Mouse (Mus musculus): ENCODE measurements at regions not wholly inside any gene's neighbourhood (a gene's known extent, or its start where the extent isn't known, plus 50 kb on each side); places are given as distances from the start of the nearest gene placed in this dataset.
A peak's percentile ranks its signal among the peaks of the same experiment; 100 is the strongest.

DNA sequence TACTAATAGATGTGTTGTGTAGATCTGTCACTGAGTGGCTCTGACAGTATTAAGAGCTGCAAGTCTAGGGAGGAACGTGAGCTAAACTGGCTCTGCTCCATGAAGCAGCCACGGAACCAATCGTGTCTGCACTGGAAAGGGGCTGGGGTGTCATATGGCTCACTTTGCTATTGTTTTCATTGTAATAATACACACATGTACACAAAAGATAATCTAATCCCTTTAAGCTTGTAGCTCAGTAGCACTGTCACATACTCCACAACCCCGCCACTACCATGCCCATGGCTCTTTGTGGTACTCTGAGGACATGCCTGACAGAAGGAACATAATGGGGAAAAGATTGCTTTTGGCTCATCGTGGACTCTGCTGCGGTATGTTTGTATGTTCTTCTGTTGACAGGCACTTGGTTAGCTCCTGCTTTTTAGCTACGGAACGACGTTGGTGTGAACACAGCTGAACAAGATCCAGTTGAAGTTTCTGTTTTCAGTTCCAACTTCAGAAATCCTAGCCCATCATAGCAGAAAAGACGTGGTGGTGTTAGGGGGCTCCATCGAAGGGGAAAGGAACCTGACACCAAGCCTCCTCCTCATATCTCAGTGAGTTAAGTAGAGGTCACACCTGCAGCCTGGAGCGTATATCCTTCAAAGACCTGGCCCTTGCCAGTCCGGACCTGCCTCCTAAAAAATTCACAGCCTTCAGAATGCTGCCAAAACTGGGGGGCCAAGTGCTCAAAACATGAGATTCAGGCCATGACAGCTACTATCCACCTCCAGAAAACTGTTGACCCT lies 159.6 kb upstream of the Fam19a5 start:
- Histone ChIP-seq H3K9ac (replicated peaks; ENCODE audit: low read length, poor library complexity, severe bottlenecking) (no peak overlapping the region), H3K27me3 (ENCODE audit: insufficient read depth, low read length) (no peaks in the 10 kb centered on the region), H3K36me3 (ENCODE audit: insufficient read depth, low read length) (no peaks in the 10 kb centered on the region), H3K4me1 (ENCODE audit: insufficient read depth, low read length) (no peaks in the 10 kb centered on the region), H3K9me3 (ENCODE audit: low read length) (no peaks in the 10 kb centered on the region), H3K27ac (ENCODE audit: low read depth, low read length) (no peak overlapping the region), H3K4me2 (ENCODE audit: low read depth, low read length, poor library complexity, severe bottlenecking) (no peak overlapping the region), H3K4me3 (ENCODE audit: low read depth, low read length) (no peak overlapping the region)
- WGBS = 60% methylated on average over 13 of the region's 13 CpGs
- DNase-seq (ENCODE audit: low spot score) (peak; percentile 42), ATAC-seq (ENCODE audit: low FRiP score) (no peak)
- no peak for TF ChIP-seq CTCF (IDR thresholded peaks at IDR 0.05)

DNA sequence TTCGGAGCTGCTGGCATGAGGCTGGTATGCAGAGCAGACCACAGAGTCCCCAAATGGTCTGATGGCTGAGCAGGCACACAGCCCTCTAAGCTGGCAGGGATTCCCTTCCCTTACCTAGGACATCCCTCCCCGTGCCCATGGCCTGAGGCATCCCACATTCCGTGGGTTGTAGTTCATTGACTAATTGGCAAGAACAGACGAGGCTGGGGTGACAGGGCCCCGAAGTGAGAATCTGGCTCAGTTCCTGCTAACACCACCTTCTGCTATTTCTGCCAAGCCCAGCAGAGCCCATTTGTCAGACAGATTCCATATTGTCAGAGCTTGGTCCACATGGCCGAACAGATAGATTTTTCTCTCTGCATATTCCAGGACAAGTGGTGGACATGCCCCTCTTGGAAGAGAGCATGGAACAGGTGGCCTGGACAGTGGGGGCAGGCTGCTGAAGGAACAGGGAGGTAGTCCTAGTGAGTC lies 157.6 kb upstream of the Fam19a5 start:
- DNase-seq (ENCODE audit: low spot score) = peak; percentile 72
- no peak for ATAC-seq (ENCODE audit: low FRiP score)
- no peaks in the 10 kb centered on the region for H3K36me3 ChIP-seq (ENCODE audit: insufficient read depth, low read length)

GRCm38 (mm10) chr15:87391395-87391794 lies 152.7 kb upstream of the Fam19a5 start:
- no peaks in the 10 kb centered on the region for H3K9me3 ChIP-seq (ENCODE audit: low read length)
- no peak for ATAC-seq (ENCODE audit: low FRiP score)
- H3K4me1 ChIP-seq (ENCODE audit: insufficient read depth, low read length) = no peaks in the 10 kb centered on the region; the same call in 1 of the 2 replicates
- H3K27ac ChIP-seq (ENCODE audit: low read depth, low read length) = no peak overlapping the region
- no peak overlapping the region for H3K4me2 ChIP-seq (ENCODE audit: low read depth, low read length, poor library complexity, severe bottlenecking)
- no peaks in the 10 kb centered on the region for H3K27me3 ChIP-seq (ENCODE audit: insufficient read depth, low read length)
- no peaks in the 10 kb centered on the region for H3K36me3 ChIP-seq (ENCODE audit: insufficient read depth, low read length)
- DNase-seq (ENCODE audit: low spot score) = no peak
- no peak overlapping the region for H3K9ac ChIP-seq (replicated peaks; ENCODE audit: low read length, poor library complexity, severe bottlenecking)
- no peak overlapping the region for H3K4me3 ChIP-seq (ENCODE audit: low read depth, low read length)
- TF ChIP-seq CTCF (IDR thresholded peaks at IDR 0.05) = no peak
- WGBS = 36% methylated on average over 8 of the region's 8 CpGs

More for the DNA sequence above, 157.6 kb upstream of the Fam19a5 start:
- Histone ChIP-seq H3K4me2 (ENCODE audit: low read depth, low read length, poor library complexity, severe bottlenecking) (no peak overlapping the region), H3K4me1 (ENCODE audit: insufficient read depth, low read length) (no peaks in the 10 kb centered on the region; the same call in 1 of the 2 replicates), H3K27me3 (ENCODE audit: insufficient read depth, low read length) (no peaks in the 10 kb centered on the region), H3K9ac (replicated peaks; ENCODE audit: low read length, poor library complexity, severe bottlenecking) (no peak overlapping the region), H3K4me3 (ENCODE audit: low read depth, low read length) (no peak overlapping the region), H3K27ac (ENCODE audit: low read depth, low read length) (no peak overlapping the region), H3K9me3 (ENCODE audit: low read length) (no peaks in the 10 kb centered on the region)
- 86% methylated on average over 6 of the region's 6 CpGs for WGBS
- TF ChIP-seq CTCF (IDR thresholded peaks at IDR 0.05) = no peak

DNA sequence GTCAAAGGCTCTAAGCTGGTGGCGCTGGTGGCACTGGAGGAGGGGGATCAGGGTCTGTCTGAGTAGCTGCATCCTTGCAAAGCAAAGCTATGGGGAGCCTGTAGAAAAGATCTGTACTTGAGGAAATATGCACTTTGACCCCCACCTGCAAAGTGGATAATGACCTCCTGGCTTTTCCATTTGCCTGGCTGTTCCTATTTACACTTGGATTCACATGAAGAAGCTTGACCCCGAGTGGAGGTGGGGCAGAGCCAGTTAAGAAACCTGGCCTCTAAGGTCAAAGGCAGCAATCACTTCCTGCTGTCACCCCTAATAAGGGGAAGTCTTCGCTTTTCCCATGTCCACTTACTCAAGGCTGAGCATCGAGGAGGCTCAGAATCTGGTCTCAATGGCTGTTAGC lies 145.7 kb upstream of the Fam19a5 start:
- no peaks in the 10 kb centered on the region for H3K27me3 ChIP-seq (ENCODE audit: insufficient read depth, low read length)
- no peak for TF ChIP-seq CTCF (IDR thresholded peaks at IDR 0.05)
- no peaks in the 10 kb centered on the region for H3K4me1 ChIP-seq (ENCODE audit: insufficient read depth, low read length)
- no peak for DNase-seq (ENCODE audit: low spot score)
- H3K9ac ChIP-seq (replicated peaks; ENCODE audit: low read length, poor library complexity, severe bottlenecking) = no peak overlapping the region
- no peak overlapping the region for H3K27ac ChIP-seq (ENCODE audit: low read depth, low read length)
- H3K4me3 ChIP-seq (ENCODE audit: low read depth, low read length) = no peak overlapping the region
- H3K36me3 ChIP-seq (ENCODE audit: insufficient read depth, low read length) = no peaks in the 10 kb centered on the region
- no peaks in the 10 kb centered on the region for H3K9me3 ChIP-seq (ENCODE audit: low read length)
- WGBS = 70% methylated on average over 4 of the region's 4 CpGs
- no peak overlapping the region for H3K4me2 ChIP-seq (ENCODE audit: low read depth, low read length, poor library complexity, severe bottlenecking)
- ATAC-seq (ENCODE audit: low FRiP score) = no peak

- ATAC-seq (ENCODE audit: low FRiP score) = no peak
- DNase-seq (ENCODE audit: low spot score) = no peak
- Histone ChIP-seq H3K9ac (replicated peaks; ENCODE audit: low read length, poor library complexity, severe bottlenecking) (no peak overlapping the region), H3K36me3 (ENCODE audit: insufficient read depth, low read length) (no peaks in the 10 kb centered on the region), H3K9me3 (ENCODE audit: low read length) (no peaks in the 10 kb centered on the region), H3K27me3 (ENCODE audit: insufficient read depth, low read length) (no peaks in the 10 kb centered on the region), H3K4me2 (ENCODE audit: low read depth, low read length, poor library complexity, severe bottlenecking) (no peak overlapping the region), H3K4me1 (ENCODE audit: insufficient read depth, low read length) (no peaks in the 10 kb centered on the region), H3K4me3 (ENCODE audit: low read depth, low read length) (no peak overlapping the region), H3K27ac (ENCODE audit: low read depth, low read length) (no peak overlapping the region)
- 78% methylated on average over 5 of the region's 5 CpGs for WGBS
- TF ChIP-seq CTCF (IDR thresholded peaks at IDR 0.05) = no peak
These were observed 138.4 kb upstream of the Fam19a5 start for GRCm38 (mm10) chr15:87405689-87406088.

DNA sequence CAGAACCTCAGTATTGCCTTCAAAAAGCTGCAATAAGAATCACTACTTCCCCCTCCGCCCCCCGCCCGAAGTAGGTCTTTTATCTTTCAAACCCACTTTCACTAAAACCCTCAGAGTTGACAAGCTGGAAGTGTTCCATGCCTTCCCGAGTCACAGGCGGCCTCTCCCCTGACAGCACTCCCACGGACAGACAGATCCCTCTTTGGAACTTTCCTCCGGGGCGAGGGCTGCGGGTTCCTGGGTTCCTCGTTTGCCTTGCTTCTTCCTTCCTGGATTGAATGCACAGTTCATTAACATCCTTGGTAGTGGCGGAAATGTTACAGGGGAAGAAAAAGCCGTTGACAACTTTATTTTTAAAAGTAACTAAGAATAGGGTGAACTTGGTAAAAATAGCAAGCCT lies 132.1 kb upstream of the Fam19a5 start:
- no peaks in the 10 kb centered on the region for H3K27me3 ChIP-seq (ENCODE audit: insufficient read depth, low read length)

More for the DNA sequence above, 132.1 kb upstream of the Fam19a5 start:
- DNase-seq (ENCODE audit: low spot score) (no peak), ATAC-seq (ENCODE audit: low FRiP score) (no peak)
- TF ChIP-seq CTCF (IDR thresholded peaks at IDR 0.05) = no peak
- no peak overlapping the region for H3K27ac ChIP-seq (ENCODE audit: low read depth, low read length)
- H3K4me1 ChIP-seq (ENCODE audit: insufficient read depth, low read length) = no peaks in the 10 kb centered on the region
- no peak overlapping the region for H3K9ac ChIP-seq (replicated peaks; ENCODE audit: low read length, poor library complexity, severe bottlenecking)
- H3K36me3 ChIP-seq (ENCODE audit: insufficient read depth, low read length) = no peaks in the 10 kb centered on the region
- 55% methylated on average over 12 of the region's 12 CpGs for WGBS
- no peaks in the 10 kb centered on the region for H3K9me3 ChIP-seq (ENCODE audit: low read length)
- H3K4me3 ChIP-seq (ENCODE audit: low read depth, low read length) = no peak overlapping the region
- H3K4me2 ChIP-seq (ENCODE audit: low read depth, low read length, poor library complexity, severe bottlenecking) = no peak overlapping the region

Data from midbrain, postnatal 0 days (tissue).